11 mouse cellular contexts compared by ENCODE assay signal in genomic region chr10:18846474-18847264, GRCm38 (mm10). TPM values are rescaled to one million over a fixed set of nuclear protein-coding genes. Genes with fewer than 3 reads are reported as not detected.
DNase-seq lines count a peak whose midpoint lies in the region; ATAC-seq lines count a peak whose summit lies in the region.
"Had no signal": no experiment of that assay in that cellular context is flagged by ENCODE, and none has a peak within 500 bp of the region (broad histone marks: within the 10 kb centered on the region; RNA-seq: fewer than 3 reads in every experiment).

No protein-coding gene starts in this region.

- H3K27ac ChIP-seq in limb, embryonic 13.5 days: no peak overlapping the region
- H3K27ac ChIP-seq: midbrain, embryonic 13.5 days had no signal

- ATAC-seq in limb, embryonic 13.5 days (ENCODE audit: low FRiP score, low read depth): no peak
- ATAC-seq: inflammation-experienced regulatory T-cells, adult 6 months; midbrain, embryonic 13.5 days had no signal

- H3K4me2 ChIP-seq in limb, embryonic 13.5 days (replicated peaks): peak overlapping the region; percentile 21; the same call in 1 of the 2 replicates
- H3K4me2 ChIP-seq: midbrain, embryonic 13.5 days had no signal

- H3K9ac ChIP-seq in limb, embryonic 13.5 days: no peak overlapping the region
- H3K9ac ChIP-seq: midbrain, embryonic 13.5 days had no signal

- H3K4me1 ChIP-seq in limb, embryonic 13.5 days: no peaks in the 10 kb centered on the region

- peaks cover 57% of the 10 kb centered on the region for H3K27me3 ChIP-seq in limb, embryonic 13.5 days

- H3K36me3 ChIP-seq in limb, embryonic 13.5 days: no peaks in the 10 kb centered on the region
- H3K36me3 ChIP-seq: midbrain, embryonic 13.5 days had no signal

- no peaks in the 10 kb centered on the region for H3K9me3 ChIP-seq in limb, embryonic 13.5 days
- H3K9me3 ChIP-seq: midbrain, embryonic 13.5 days had no signal

- WGBS in limb, embryonic 13.5 days: 79% methylated on average over 8 of the region's 8 CpGs

- peak; percentile 64 for DNase-seq in heart, adult 11 months
- DNase-seq in heart, adult 8-10 months (ENCODE audit: low spot score): no peak
- DNase-seq in thymus, postnatal 4 days: peak; percentile 29
- DNase-seq in thymus, postnatal 10 days (ENCODE audit: low spot score in 2 of 2): no peak
- peak; percentile 46 to 62 for DNase-seq in urinary bladder, postnatal 36 days (ENCODE audit: low spot score in 2 of 2)
- DNase-seq in ovary, postnatal 14 days (ENCODE audit: low spot score): no peak
- no peak for DNase-seq in kidney, postnatal 10 days
- DNase-seq: B cell, adult 2 months had no signal

- peak overlapping the region; percentile 10 for H3K4me3 ChIP-seq in limb, embryonic 13.5 days
- H3K4me3 ChIP-seq: midbrain, embryonic 13.5 days had no signal

RNA-seq across cellular contexts. Expression of gene Perp, which starts 1.8 kb away (rescaled TPM):
- total RNA-seq in heart, adult 8-10 months (2022): 100 to 1,000 TPM in 1 of 4 experiments, 10 to 100 TPM in 3; 89.1 to 100 (median 90.9) TPM
- polyA plus RNA-seq in limb, embryonic 13.5 days (2015; fragmentation: Nextera tagmentation; extraction: Ambion mirVana): 119 and 130 TPM in 2 replicates

Comparison
In these comparisons a context has a peak if more than half of its experiments do, and no peak if none do; other contexts are left out.
1. DNase-seq: peak in heart, adult 11 months (single experiment), thymus, postnatal 4 days (single experiment) and urinary bladder, postnatal 36 days (2 of 2); none in heart, adult 8-10 months (single experiment), thymus, postnatal 10 days (0 of 2), ovary, postnatal 14 days (single experiment) and kidney, postnatal 10 days (single experiment).